Mouse (Mus musculus): ENCODE results near the gene Scap.

GRCm38 (mm10) chr9:110314706-110315105, 18.4 kb upstream of the Scap start:
- TF ChIP-seq TCF12 (IDR thresholded peaks at IDR 0.05; ENCODE audit: insufficient read depth, poor library complexity, severe bottlenecking) (no peak), MAX (IDR thresholded peaks at IDR 0.05; ENCODE audit: low read depth) (no peak), SRF (IDR thresholded peaks at IDR 0.05; ENCODE audit: control insufficient read depth, insufficient read length, low read depth) (no peak), USF1 (IDR thresholded peaks at IDR 0.05; ENCODE audit: low read depth) (no peak), E2F4 (IDR thresholded peaks at IDR 0.05; ENCODE audit: insufficient read depth) (no peak), POLR2A (IDR thresholded peaks at IDR 0.05; ENCODE audit: insufficient read length, low read depth) (no peak)
